Mouse (Mus musculus) left cerebral cortex, adult 2 months (tissue): ENCODE results near the gene Efna5. TPM values are rescaled to one million over a fixed set of nuclear protein-coding genes. Genes with fewer than 3 reads are reported as not detected.

Experiments used
- DNase-seq, 2 experiments: peaks; one replicate each; pipeline ENCODE4 v3.0.0; 2021 to 2022; ENCODE audit warnings: low spot score in 2 of 2, mixed read lengths in 1 of 2; ENCODE audit errors: extremely low spot score in 1 of 2
- H3K27ac ChIP-seq: fragments of 200-600 bp; 2 replicates; pipeline ENCODE4 v1.8.1; 2022
- H3K4me3 ChIP-seq: fragments of 200-600 bp; 2 replicates; pipeline ENCODE4 v1.8.1; 2022
- CTCF ChIP-seq: fragments of 200-600 bp; IDR thresholded peaks from 2 replicates; pipeline ENCODE4 v1.8.1; 2022; ENCODE audit warnings: antibody characterized with exemption, mild to moderate bottlenecking, moderate library complexity
- intact Hi-C: fragments of 180-260 bp; cut with DNase I; formaldehyde crosslinking; loops from one replicate; pipeline ENCODE4 v1.15.1; 2025
- total RNA-seq, 2 experiments: library from RNA; stranded (reverse); gene quantifications; 2 replicates each; pipeline ENCODE4 v1.2.3; 2021

Gene Efna5
- total RNA-seq, 2 experiments from 2014 or later: 38.8 to 47.7 TPM

GRCm38 (mm10) chr17:62636896-62637295 is 244.2 kb downstream of the Efna5 start:
- intact Hi-C loops: no loop called here
- H3K4me3 ChIP-seq: no peak overlapping the region
- H3K27ac ChIP-seq: no peak overlapping the region
- no peak for TF ChIP-seq CTCF
- no peak for DNase-seq

GRCm38 (mm10) chr17:62634937-62635336 is 246.2 kb downstream of the Efna5 start:
- H3K27ac ChIP-seq: no peak overlapping the region
- intact Hi-C loops: no loop called here
- DNase-seq: no peak

GRCm38 (mm10) chr17:62628474-62628873 is 252.6 kb downstream of the Efna5 start:
- no peak for TF ChIP-seq CTCF
- no peak overlapping the region for H3K4me3 ChIP-seq
- intact Hi-C loops: no loop called here
- H3K27ac ChIP-seq: no peak overlapping the region
- DNase-seq: no peak

More at GRCm38 (mm10) chr17:62634937-62635336, 246.2 kb downstream of the Efna5 start:
- H3K4me3 ChIP-seq: no peak overlapping the region
- no peak for TF ChIP-seq CTCF

- DNase-seq: no peak
- no peak for TF ChIP-seq CTCF
- Histone ChIP-seq H3K4me3 (no peak overlapping the region), H3K27ac (no peak overlapping the region)
- intact Hi-C loops: no loop called here
These were observed 253.6 kb downstream of the Efna5 start for GRCm38 (mm10) chr17:62627508-62627907.

- intact Hi-C loops: no loop called here
- Histone ChIP-seq H3K4me3 (no peak overlapping the region), H3K27ac (no peak overlapping the region)
- DNase-seq: no peak
- no peak for TF ChIP-seq CTCF
These were observed 255.5 kb downstream of the Efna5 start for GRCm38 (mm10) chr17:62625646-62626020.

GRCm38 (mm10) chr17:62624804-62625645 is 256.1 kb downstream of the Efna5 start:
- TF ChIP-seq CTCF: no peak
- intact Hi-C loops: no loop called here
- Histone ChIP-seq H3K27ac (no peak overlapping the region), H3K4me3 (no peak overlapping the region)
- no peak for DNase-seq

GRCm38 (mm10) chr17:62623224-62623623 is 257.9 kb downstream of the Efna5 start:
- H3K4me3 ChIP-seq: no peak overlapping the region
- intact Hi-C loops: no loop called here
- no peak for TF ChIP-seq CTCF
- no peak overlapping the region for H3K27ac ChIP-seq
- DNase-seq: no peak

GRCm38 (mm10) chr17:62622481-62622880 is 258.6 kb downstream of the Efna5 start:
- Histone ChIP-seq H3K27ac (no peak overlapping the region), H3K4me3 (no peak overlapping the region)
- intact Hi-C loops: no loop called here
- DNase-seq: no peak
- no peak for TF ChIP-seq CTCF

GRCm38 (mm10) chr17:62615159-62615558 is 266.0 kb downstream of the Efna5 start:
- DNase-seq: no peak
- no peak overlapping the region for H3K4me3 ChIP-seq
- H3K27ac ChIP-seq: no peak overlapping the region
- TF ChIP-seq CTCF: no peak; the same call in 1 of the 2 replicates
- intact Hi-C loops: no loop called here

- Histone ChIP-seq H3K4me3 (no peak overlapping the region), H3K27ac (no peak overlapping the region)
- no peak for TF ChIP-seq CTCF
- no peak for DNase-seq
- intact Hi-C loops: no loop called here
These were observed 266.4 kb downstream of the Efna5 start for GRCm38 (mm10) chr17:62614708-62615107.

GRCm38 (mm10) chr17:62614237-62614636 is 266.9 kb downstream of the Efna5 start:
- Histone ChIP-seq H3K4me3 (no peak overlapping the region), H3K27ac (no peak overlapping the region)
- DNase-seq: no peak
- intact Hi-C loops: no loop called here
- TF ChIP-seq CTCF: no peak

GRCm38 (mm10) chr17:62613232-62613631 is 267.9 kb downstream of the Efna5 start:
- no peak overlapping the region for H3K27ac ChIP-seq
- intact Hi-C loops: no loop called here
- no peak for TF ChIP-seq CTCF
- DNase-seq: no peak
- no peak overlapping the region for H3K4me3 ChIP-seq

GRCm38 (mm10) chr17:62608145-62608544 is 273.0 kb downstream of the Efna5 start:
- intact Hi-C loops: loop anchor here (5.0 kb wide), 1 partner anchor 274 kb away; the partner anchor contains the start of gene Efna5
- DNase-seq: no peak
- H3K4me3 ChIP-seq: no peak overlapping the region
- no peak overlapping the region for H3K27ac ChIP-seq
- TF ChIP-seq CTCF: no peak
